Mouse (Mus musculus): ENCODE measurements at regions not wholly inside any gene's neighbourhood (a gene's known extent, or its start where the extent isn't known, plus 50 kb on each side); places are given as distances from the start of the nearest gene placed in this dataset.
A peak's percentile ranks its signal among the peaks of the same experiment; 100 is the strongest.

DNA sequence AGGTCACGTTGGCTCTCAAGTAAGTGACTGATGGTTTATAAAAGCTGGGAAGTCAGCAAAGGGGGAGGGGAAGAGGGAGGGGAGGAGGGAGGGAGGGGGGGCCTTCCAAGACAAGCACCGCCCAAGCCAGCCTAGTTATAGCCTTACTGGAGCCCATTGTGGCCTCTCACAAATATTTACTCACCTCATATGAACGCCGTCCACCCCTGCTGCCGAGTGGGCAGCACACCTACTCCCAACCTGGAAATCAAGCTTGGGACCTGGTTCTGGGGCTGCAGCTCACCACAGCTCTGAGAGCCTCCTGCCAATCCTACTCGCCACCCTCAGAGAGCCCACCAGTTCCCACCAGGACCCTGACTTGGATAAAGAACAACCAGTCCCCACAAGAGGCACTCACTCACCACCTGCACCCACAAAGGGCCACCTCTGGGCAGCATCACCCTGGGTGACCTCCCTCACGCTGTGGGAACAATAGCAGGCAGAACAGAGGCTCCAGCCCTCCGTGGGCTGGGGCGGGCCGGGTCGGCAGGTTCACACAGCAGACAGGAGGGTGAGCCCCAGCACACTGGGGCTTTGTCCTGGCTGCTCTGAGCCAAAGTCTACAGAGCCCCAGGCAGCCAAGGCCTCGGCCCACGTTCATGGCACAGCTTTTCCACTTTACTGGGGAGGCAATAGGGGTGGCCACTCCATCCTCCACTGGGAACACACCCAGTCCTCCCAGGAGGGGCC lies 171.8 kb downstream of the Bcl11b start:
- DNase-seq (ENCODE audit: low spot score in 2 of 2) = no peak

DNA sequence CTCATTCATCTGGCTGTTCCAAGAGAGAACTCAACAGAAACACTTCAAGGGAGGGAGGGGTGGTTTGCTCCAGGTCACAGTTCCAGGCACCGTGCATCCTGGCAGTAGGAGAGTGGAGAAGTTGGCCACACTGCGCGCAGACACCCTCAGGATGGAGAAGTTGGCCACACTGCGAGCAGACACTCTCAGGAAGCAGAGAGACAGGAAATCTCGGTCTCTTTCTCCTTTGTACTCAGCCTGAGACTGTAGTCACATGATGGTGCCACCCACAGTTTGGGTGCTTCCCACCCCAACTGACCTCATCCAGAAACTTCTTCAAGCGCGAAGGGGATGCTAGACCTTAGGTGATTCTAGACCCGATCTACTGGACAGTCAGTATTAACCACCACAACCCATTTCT lies 170.4 kb downstream of the Bcl11b start:
- DNase-seq (ENCODE audit: low spot score in 2 of 2) = no peak

DNA sequence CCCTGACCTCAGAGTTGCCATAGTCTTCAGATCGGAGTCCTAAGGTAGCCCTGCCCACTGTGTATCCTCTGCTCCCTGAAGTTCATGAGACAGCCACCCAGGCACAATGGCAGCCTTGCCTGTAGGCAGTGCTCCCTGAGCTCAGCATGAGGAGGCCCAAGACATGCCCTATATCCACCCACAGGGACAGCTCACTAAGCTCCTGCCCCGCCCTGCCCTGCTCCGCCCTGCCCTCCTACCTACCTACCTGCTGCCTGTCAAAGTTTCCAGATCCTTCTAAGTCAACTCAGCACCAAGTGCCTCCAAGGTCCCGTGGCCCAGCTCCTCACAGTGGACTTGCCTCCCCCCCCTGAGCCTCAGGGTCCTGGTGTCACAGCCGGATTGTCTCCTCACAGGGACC lies 168.9 kb downstream of the Bcl11b start:
- DNase-seq (ENCODE audit: low spot score in 2 of 2) = no peak

DNA sequence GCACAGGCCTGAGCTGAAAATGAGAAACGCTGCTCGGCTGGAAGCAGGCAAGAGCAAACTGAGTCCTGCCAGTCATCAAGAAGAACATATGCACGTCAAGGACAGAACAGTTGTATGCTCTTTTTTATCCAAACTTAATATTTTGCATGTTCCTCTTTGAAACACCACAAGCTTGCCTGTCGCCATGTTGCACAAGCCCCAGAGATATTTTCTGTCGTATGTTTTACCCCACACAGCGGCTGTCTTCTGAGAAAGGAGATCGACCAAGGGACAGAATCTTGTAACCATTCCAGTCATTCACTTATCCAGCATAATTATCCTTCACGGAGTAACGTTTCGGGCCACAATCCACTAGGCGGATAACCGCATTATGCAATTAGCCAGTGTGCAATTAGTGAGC lies 165.7 kb downstream of the Bcl11b start:
- peak in 1 of 2 experiments; percentile 62 for DNase-seq (ENCODE audit: low spot score in 2 of 2)

DNA sequence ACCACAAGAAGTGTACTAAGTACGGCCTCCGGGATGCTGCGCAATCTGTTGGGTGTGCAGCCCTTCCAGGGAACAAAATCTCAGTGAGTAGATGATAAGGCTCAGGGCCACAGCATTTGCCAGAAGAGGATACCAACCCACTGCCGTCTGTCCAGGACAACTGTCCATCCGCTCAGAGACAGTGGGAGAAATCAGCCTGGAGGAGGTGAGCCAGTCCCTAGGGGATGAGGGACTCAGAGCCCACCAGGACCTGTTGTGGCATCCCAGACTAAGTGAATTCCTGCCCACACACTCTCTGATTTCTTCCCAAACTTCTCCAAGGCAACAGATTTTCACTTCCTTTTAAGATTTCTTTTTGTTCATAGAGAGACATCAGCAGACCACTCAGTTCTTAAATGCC lies 158.8 kb downstream of the Bcl11b start:
- peak in 1 of 2 experiments; percentile 42 for DNase-seq (ENCODE audit: low spot score in 2 of 2)

DNA sequence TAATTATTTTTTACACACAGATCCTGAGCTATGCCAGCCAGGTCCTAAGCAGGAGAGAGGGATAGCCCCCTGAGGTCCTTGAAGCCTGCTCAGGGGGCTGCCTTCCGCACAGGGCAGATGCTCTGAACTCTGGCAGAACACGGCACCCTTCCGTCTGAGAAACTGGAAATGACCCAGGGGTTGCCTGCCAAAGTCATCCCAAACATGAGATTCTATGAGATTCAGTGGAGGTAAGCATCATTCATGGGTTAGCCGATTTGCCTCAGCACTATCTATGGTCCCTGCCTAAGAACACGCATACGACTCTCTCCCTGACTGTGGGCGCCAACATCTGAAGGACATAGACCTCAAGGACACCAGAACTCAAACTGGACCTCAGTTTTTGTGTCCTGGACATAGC lies 152.8 kb downstream of the Bcl11b start:
- DNase-seq (ENCODE audit: low spot score in 2 of 2) = no peak

DNA sequence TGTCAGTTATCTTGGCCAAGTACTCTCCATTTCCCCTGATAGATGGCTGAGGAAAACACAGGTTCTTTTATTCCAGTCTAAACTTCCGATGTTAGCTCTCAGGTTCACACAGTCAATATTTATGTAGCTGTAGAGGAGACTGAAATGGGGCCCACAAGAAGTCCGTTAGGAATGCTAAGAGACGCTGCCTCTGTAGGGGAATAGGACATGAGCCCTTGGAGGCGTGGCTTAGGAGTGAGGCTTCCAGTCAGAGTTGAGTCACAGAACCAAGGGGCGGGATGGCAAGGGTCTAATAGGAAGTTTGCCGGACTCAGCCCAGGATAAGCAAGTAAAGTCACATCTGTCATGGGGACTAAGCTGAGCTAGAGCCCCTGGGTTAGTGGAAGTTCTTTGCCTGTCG lies 150.5 kb downstream of the Bcl11b start:
- DNase-seq (ENCODE audit: low spot score in 2 of 2) = no peak

DNA sequence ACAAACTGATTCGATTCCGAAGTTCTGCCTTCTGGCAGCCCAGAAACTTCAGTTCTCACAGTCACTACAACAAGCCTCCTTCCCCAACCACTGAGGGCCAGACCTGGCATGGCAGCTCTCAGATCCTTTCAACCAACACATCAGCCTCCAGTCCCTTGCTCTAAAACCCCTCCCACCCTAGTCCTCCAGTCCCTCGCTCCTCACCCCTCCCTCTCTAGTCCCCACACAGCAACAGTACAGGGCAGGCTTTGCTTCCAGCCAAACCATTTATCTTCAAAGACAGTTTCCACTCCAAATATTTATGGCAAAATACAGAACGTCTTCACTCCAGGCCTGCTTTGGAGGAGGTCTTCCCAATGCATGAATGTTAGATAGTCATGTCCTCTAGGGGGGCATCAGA lies 147.9 kb downstream of the Bcl11b start:
- no peak for DNase-seq (ENCODE audit: low spot score in 2 of 2)

DNA sequence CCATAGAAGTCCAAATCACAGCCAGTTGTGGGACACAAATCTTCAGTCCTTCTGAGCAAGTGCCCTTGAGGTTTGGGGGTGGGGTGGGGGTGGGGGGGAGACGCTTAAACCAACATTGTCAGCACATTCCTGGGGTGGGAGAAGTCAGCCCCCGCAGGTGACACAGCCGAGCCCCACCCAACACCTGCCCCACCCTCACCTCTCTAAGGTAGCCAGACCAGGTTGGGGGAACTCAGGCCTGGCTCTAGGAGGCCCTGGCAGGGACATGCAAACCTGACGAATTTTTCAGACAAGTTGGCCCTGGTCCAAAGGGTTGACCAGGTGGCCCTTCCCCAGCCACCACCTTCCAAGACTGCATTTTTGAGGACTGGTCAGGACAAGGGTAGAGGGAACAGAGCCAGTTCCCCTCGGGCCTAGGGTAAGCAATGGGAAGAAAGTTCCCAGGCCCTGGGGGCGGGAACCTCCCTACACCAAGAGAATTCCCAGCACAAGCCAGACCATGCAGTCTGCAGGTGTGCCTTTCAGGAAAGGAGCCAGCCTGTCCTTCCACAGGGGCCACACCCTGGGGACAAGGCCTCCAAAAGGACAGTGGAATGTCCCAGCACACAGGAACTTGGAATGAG lies 146.9 kb downstream of the Bcl11b start:
- DNase-seq (ENCODE audit: low spot score in 2 of 2) = no peak

DNA sequence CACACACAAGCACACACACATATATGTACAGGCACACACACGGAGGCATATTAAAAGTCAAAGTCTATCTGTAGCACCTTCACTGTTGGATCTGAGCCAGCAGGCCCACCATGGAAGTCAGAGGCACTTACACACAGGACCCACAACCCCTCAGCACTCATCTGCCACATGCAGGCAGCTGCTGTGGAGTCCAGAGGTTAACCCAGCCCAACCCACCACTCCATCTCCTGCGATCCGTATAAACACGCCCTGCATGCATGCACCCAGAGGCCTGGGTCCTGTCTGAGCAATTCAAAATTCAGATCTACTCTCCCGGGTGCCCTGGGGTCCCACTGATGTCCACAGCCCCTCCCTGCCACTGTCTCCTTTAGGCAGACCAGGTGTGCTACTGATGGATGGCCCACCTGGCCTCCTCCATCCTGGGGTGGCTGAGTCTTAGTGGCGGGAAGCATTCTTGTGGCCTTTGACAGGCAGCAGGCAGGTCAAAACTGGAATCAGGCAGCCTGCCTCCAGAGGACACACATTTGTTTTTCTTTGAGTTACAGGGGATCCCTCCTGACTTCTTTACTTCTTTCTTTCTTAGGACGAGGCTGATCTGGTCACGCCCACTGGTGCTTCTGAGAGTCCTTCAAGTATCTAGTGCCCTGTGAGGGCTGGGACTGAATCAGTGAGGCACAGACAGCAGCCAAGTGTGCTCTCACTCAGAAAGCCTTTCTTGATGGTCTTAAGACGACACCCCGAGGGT lies 144.7 kb downstream of the Bcl11b start:
- no peak for DNase-seq (ENCODE audit: low spot score in 2 of 2)

DNA sequence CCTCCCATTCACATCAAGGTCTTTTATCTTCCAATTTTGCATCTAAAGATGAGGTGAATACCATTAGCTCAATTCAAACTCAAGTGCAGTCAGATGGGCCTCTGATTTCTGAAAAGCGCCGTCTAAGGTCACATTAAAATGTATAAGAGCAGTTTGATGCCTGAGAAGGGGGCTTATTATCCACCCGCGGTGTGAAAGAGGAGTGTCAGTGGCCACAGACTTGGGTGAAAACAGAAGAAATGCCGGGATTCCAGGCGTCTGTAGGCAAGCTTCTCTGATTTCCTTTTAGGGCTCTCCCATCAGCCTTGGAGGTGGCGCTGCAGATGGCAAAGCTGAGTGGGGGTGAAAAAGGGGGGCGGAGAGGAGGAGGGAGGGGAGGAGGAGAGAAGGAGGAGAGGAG lies 143.7 kb downstream of the Bcl11b start:
- no peak for DNase-seq (ENCODE audit: low spot score in 2 of 2)

DNA sequence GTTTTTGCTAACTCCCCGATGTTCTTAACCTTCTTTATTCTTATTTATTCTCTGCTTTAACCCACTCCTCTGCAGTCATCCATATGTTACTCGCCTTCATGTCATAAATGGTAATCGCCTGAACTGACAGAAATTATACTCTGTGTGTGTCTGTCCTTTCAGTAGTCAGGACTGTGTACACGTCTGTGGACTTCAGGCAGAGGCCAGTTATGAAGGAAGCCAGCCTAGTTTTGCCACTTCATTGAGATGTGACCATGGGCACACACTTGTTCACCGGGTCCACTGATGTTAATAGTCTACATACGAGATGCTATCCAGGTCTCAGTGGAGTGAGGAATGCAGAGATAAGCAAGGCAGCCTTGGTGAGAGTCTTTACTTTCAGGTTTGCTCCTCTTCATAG lies 143.0 kb downstream of the Bcl11b start:
- no peak for DNase-seq (ENCODE audit: low spot score in 2 of 2)
